Mouse (Mus musculus) brain, embryonic 14.5 days (tissue): ENCODE data around the gene Gkap1.

Experiments used
- CTCF ChIP-seq: fragments of 200-500 bp; IDR thresholded peaks from 2 replicates; pipeline ENCODE4 v1.5.1; 2012; ENCODE audit warnings: inconsistent platforms, mild to moderate bottlenecking, moderate library complexity, borderline replicate concordance; ENCODE audit not compliant: insufficient read depth, insufficient read length; ENCODE audit errors: extremely low read depth
- POLR2A ChIP-seq: fragments of 200-500 bp; IDR thresholded peaks from 2 replicates; pipeline ENCODE4 v1.6.1; 2012; ENCODE audit warnings: mild to moderate bottlenecking, inconsistent platforms, borderline replicate concordance; ENCODE audit not compliant: poor library complexity, insufficient read depth, insufficient read length, severe bottlenecking; ENCODE audit errors: extremely low read depth

- TF ChIP-seq CTCF (no peak), POLR2A (no peak)
These were observed 39.5 kb upstream of the Gkap1 start for GRCm38 (mm10) chr13:58314991-58315390.
